9 mouse cellular contexts compared by ENCODE assay signal in genomic region chr6:57859043-57860042, GRCm38 (mm10). TPM values are rescaled to one million over a fixed set of nuclear protein-coding genes. Genes with fewer than 3 reads are reported as not detected.
A peak's percentile ranks its signal among the peaks of the same experiment; 100 is the strongest.
DNase-seq lines count a peak whose midpoint lies in the region; ATAC-seq and TF ChIP-seq lines count a peak whose summit lies in the region.
"Had no signal": no experiment of that assay in that cellular context is flagged by ENCODE, and none has a peak within 500 bp of the region (broad histone marks: within the 10 kb centered on the region; RNA-seq: fewer than 3 reads in every experiment).

No protein-coding gene starts in this region.

- H3K4me1 ChIP-seq in kidney, adult 2 months (ENCODE audit: control insufficient read depth, insufficient read depth, low read length): no peaks in the 10 kb centered on the region

- no peaks in the 10 kb centered on the region for H3K36me3 ChIP-seq in kidney, adult 2 months (ENCODE audit: control insufficient read depth, insufficient read depth, low read length)

- H3K27me3 ChIP-seq in kidney, adult 2 months (replicated peaks; ENCODE audit: control insufficient read depth, insufficient read depth, low read length): no peaks in the 10 kb centered on the region

- TF ChIP-seq CTCF in kidney, adult 2 months (conservative IDR thresholded peaks at IDR 0.05; ENCODE audit: insufficient read depth, insufficient read length, low read depth, low read length): peak; percentile 55

- DNase-seq in kidney, adult 18-20 months: peak; percentile 9
- no peak for DNase-seq in kidney, adult 11 months
- peak; percentile 6 for DNase-seq in cerebellum, adult 9-11 months
- DNase-seq in frontal cortex, adult 2 months (ENCODE audit: extremely low spot score in 1 of 2, low spot score in 1 of 2): peak; percentile 14 to 71
- DNase-seq in kidney, adult 2 months: peak; percentile 32
- peak; percentile 28 for DNase-seq in liver
- DNase-seq in telencephalon, adult 2 months (ENCODE audit: low read depth, low spot score): peak; percentile 36

- TF ChIP-seq POLR2A in kidney, adult 2 months (IDR thresholded peaks at IDR 0.05; ENCODE audit: low read depth, low read length): no peak

- H3K27ac ChIP-seq in kidney, adult 2 months (ENCODE audit: insufficient read depth, low read depth, low read length): no peak overlapping the region

- 49% methylated on average over 6 of the region's 6 CpGs for WGBS in kidney, adult 2 months

- peak; percentile 93 for ATAC-seq in monocyte, adult 5-6 weeks (replicated peaks; ENCODE audit: insufficient number of reproducible peaks, low FRiP score, low TSS enrichment, poor library complexity, severe bottlenecking)

- H3K4me3 ChIP-seq in kidney, adult 2 months (ENCODE audit: insufficient read depth, low read depth, low read length): no peak overlapping the region
- H3K4me3 ChIP-seq: myocyte had no signal

RNA-seq across cellular contexts. Expression of gene Vmn1r21, which starts 9.2 kb away (rescaled TPM):
- not detected in 2 replicates for polyA plus RNA-seq in frontal cortex, adult 2 months (2012; rRNA removed)
- polyA plus RNA-seq in kidney, adult 2 months (2012; rRNA removed): not detected in 2 replicates
- total RNA-seq in monocyte, adult 5-6 weeks (2017): not detected in 3 replicates
- polyA plus RNA-seq: myocyte had no signal

RNA-seq across cellular contexts. Expression of gene Vopp1, which starts 34.4 kb away (rescaled TPM):
- polyA plus RNA-seq in frontal cortex, adult 2 months (2012; rRNA removed): 82.9 and 86.5 TPM in 2 replicates
- polyA plus RNA-seq in kidney, adult 2 months (2012; rRNA removed): 6.6 and 9.1 TPM in 2 replicates
- total RNA-seq in monocyte, adult 5-6 weeks (2017): 79.4 to 117 TPM (median 88.8 TPM) in 3 replicates

RNA-seq across cellular contexts. Expression of gene Vmn1r22, which starts 48.5 kb away (rescaled TPM):
- polyA plus RNA-seq in frontal cortex, adult 2 months (2012; rRNA removed): not detected in 2 replicates
- not detected in 2 replicates for polyA plus RNA-seq in kidney, adult 2 months (2012; rRNA removed)
- total RNA-seq in monocyte, adult 5-6 weeks (2017): not detected in 3 replicates
- polyA plus RNA-seq: myocyte had no signal
